Mouse (Mus musculus) spleen, embryonic (tissue): ENCODE measurements around the gene Adm.

Source experiments
- CTCF ChIA-PET: fragments of 350-600 bp; sonication (Branson Sonifier 250); formaldehyde crosslinking; loops from one replicate; lab custom pipeline; 2022; lab: Charles Lee

The Adm gene

GRCm38 (mm10) chr7:110655230-110655629 is 27.8 kb downstream of the Adm start:
- CTCF ChIA-PET = no interaction called here

DNA sequence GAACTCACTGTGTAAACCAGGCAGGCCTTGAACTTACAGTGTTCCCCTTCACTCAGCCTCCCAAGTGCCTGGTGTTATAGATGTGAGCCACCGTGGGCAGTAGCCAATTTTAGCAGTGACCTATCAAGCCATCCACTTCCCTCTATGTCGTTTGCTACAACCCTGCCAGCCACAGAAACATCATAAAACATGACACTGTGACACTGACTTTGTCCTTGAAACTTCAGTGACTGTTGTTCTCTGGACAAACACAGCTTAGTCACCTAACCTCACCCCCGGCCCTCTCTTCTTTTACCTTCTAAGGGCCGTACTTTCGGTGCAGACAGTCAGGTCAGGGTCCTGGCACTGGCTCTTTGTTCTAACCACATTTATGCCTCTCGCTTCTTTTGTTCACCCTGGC is 28.5 kb downstream of the Adm start:
- CTCF ChIA-PET = no interaction called here

GRCm38 (mm10) chr7:110658378-110658928 is 31.0 kb downstream of the Adm start:
- CTCF ChIA-PET = interaction anchor here (0.6 to 0.9 kb wide), 2 partner anchors 13 to 720 kb away, joined by 3 to 8 read pairs; no protein-coding TSS in a partner anchor

DNA sequence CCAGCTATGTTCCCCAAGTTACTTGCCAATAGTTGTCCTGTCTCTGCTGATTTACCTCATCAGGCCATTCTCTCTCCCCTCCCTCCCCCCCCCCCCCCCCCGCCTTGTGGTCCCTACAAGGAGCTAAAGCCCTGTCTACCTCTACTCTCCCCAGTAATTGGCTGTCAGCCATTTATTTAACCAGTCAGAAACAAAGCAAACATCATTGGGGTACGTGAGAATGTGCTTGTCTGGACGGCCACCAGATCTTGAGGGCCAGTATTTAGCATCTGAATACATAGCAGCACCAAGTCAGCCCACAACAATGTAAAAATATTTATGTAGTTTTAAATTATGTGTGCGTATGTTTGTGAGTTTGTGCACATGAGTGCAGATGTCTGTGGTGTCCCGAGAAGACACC is 39.1 kb downstream of the Adm start:
- CTCF ChIA-PET = no interaction called here

- CTCF ChIA-PET = no interaction called here
These were observed 40.8 kb downstream of the Adm start for GRCm38 (mm10) chr7:110668247-110668646.

DNA sequence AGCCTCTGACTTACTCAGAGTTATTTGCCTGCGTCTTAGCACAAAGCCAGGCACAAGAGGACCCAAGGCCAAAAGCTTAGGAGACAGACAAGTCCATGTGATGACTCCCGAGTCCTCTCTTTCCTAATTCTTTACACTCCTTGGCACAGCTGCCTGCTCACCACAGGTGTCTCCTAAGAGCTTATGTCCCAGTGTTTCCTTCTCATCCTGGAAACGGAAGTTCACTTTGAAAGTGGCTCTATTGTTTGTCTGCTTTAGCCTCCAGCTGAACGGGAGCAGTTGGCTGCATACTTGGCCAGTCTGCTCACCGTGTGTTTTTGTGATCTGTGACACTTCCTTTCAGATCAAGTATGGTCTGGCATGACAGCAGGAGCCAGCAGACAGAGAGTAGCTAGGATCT is 41.3 kb downstream of the Adm start:
- CTCF ChIA-PET = no interaction called here

DNA sequence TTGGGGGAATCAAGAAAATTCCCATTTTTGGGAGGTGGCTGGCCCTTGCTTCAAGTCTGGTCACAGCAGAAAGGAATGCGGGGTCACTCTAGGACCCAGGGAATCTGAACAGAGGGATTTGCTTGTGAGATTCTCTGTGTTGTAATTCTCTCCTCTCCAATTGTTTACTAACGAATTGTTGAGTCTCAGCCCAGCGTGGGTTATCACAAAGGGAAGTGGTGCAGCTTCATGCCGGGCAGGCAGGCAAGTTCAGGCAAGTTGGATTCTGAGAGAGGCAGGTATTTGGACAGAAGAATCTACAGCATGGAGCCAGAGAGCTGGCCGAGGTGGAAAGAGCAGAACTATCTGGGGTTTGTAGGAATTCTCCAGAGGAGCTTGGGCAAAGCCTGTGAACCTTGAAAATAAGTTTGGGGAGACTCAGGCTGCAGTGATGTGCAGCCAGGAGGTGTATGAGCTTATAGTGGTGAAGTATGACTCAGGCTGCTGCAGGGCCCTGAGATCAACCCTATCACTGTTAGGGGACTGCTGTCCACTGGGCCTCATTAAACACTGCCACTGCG is 43.7 kb downstream of the Adm start:
- CTCF ChIA-PET = interaction anchor here (0.5 to 0.9 kb wide), 2 partner anchors 9 to 13 kb away, joined by 3 to 4 read pairs; no protein-coding TSS in a partner anchor
